Mouse (Mus musculus): ENCODE measurements around the gene Zfp740. TPM values are rescaled to one million over a fixed set of nuclear protein-coding genes. Genes with fewer than 3 reads are reported as not detected.

The Zfp740 gene
- polyA plus RNA-seq (2012; rRNA removed), result 15.1 and 17.1 TPM in 2 replicates

GRCm38 (mm10) chr15:102202971-102203834 is at the start of gene Zfp740:
Gene Zfp740 (plus strand): TSS chr15:102203249.

GRCm38 (mm10) chr15:102204674-102205505 is 1.8 kb downstream of the Zfp740 start, which contains the start of gene Csad:
Gene Csad (minus strand): TSS chr15:102204724.

GRCm38 (mm10) chr15:102231748-102232147 is 28.7 kb downstream of the Zfp740 start, which contains the start of gene Itgb7:
Gene Itgb7 (minus strand): TSS chr15:102231944.

GRCm38 (mm10) chr15:102257202-102258075 is 54.4 kb downstream of the Zfp740 start, which contains the start of gene Rarg:
Gene Rarg (minus strand): TSS chr15:102257517.

Other genes with a start within 250 kb of the Zfp740 start
- 0.01 TPM in 1 of 2 replicates, not detected in the other for gene Krt78, start 249.0 kb upstream of the Zfp740 start, polyA plus RNA-seq (2012; rRNA removed)
- gene Krt8, start 198.8 kb upstream of the Zfp740 start, polyA plus RNA-seq (2012; rRNA removed), result 40.2 and 40.3 TPM in 2 replicates
- 28.2 and 34.2 TPM in 2 replicates for gene Krt18, start 175.1 kb upstream of the Zfp740 start, polyA plus RNA-seq (2012; rRNA removed)
- 72.9 and 76.9 TPM in 2 replicates for gene Eif4b, start 129.5 kb upstream of the Zfp740 start, polyA plus RNA-seq (2012; rRNA removed)
- gene Tns2, start 102.8 kb upstream of the Zfp740 start, polyA plus RNA-seq (2012; rRNA removed), result 4.7 and 5.4 TPM in 2 replicates
- 12.4 TPM in 2 replicates for gene Spryd3, start 67.0 kb upstream of the Zfp740 start, polyA plus RNA-seq (2012; rRNA removed)
- 0.50 and 0.66 TPM in 2 replicates for gene Igfbp6, start 58.9 kb upstream of the Zfp740 start, polyA plus RNA-seq (2012; rRNA removed)
- 30.7 and 35.5 TPM in 2 replicates for gene Soat2, start 52.7 kb upstream of the Zfp740 start, polyA plus RNA-seq (2012; rRNA removed)
- 15.4 and 20.0 TPM in 2 replicates for gene Csad, start 1.5 kb downstream of the Zfp740 start, polyA plus RNA-seq (2012; rRNA removed)
- gene Itgb7, start 28.7 kb downstream of the Zfp740 start, polyA plus RNA-seq (2012; rRNA removed), result 2.2 and 2.3 TPM in 2 replicates
- gene Rarg, start 54.3 kb downstream of the Zfp740 start, polyA plus RNA-seq (2012; rRNA removed), result 2.0 and 2.1 TPM in 2 replicates
- gene Gm9918, start 67.3 kb downstream of the Zfp740 start, polyA plus RNA-seq (2012; rRNA removed), result 0.03 TPM in 2 replicates
- 11.1 and 12.9 TPM in 2 replicates for gene Mfsd5, start 76.2 kb downstream of the Zfp740 start, polyA plus RNA-seq (2012; rRNA removed)
- 14.5 and 18.7 TPM in 2 replicates for gene Espl1, start 93.0 kb downstream of the Zfp740 start, polyA plus RNA-seq (2012; rRNA removed)
- 84.4 and 85.9 TPM in 2 replicates for gene Pfdn5, start 122.9 kb downstream of the Zfp740 start, polyA plus RNA-seq (2012; rRNA removed)
- 27.0 and 31.6 TPM in 2 replicates for gene Myg1, start 128.5 kb downstream of the Zfp740 start, polyA plus RNA-seq (2012; rRNA removed)
- 31.9 and 34.2 TPM in 2 replicates for gene Aaas, start 147.5 kb downstream of the Zfp740 start, polyA plus RNA-seq (2012; rRNA removed)
- gene Sp7, start 163.9 kb downstream of the Zfp740 start, polyA plus RNA-seq (2012; rRNA removed), result 0.03 and 0.05 TPM in 2 replicates
- 10.2 and 11.4 TPM in 2 replicates for gene Sp1, start 202.9 kb downstream of the Zfp740 start, polyA plus RNA-seq (2012; rRNA removed)
- gene Amhr2, start 242.1 kb downstream of the Zfp740 start, polyA plus RNA-seq (2012; rRNA removed), result 0.08 and 0.09 TPM in 2 replicates

Measured in liver, embryonic 14 days (tissue).